Mouse (Mus musculus) bone marrow, adult 2 months (tissue): ENCODE data around the gene Chl1.

ENCODE experiments used
- CTCF ChIP-seq: fragments of 200-500 bp; IDR thresholded peaks from 2 replicates; pipeline ENCODE4 v1.5.1; 2011; ENCODE audit warnings: low read length, control low read depth; ENCODE audit not compliant: control insufficient read depth, insufficient read depth
- POLR2A ChIP-seq: fragments of 200-500 bp; IDR thresholded peaks from 2 replicates; pipeline ENCODE4 v1.6.1; 2011; ENCODE audit warnings: low read depth, mild to moderate bottlenecking, control low read depth, low read length, borderline replicate concordance; ENCODE audit not compliant: control insufficient read depth

DNA sequence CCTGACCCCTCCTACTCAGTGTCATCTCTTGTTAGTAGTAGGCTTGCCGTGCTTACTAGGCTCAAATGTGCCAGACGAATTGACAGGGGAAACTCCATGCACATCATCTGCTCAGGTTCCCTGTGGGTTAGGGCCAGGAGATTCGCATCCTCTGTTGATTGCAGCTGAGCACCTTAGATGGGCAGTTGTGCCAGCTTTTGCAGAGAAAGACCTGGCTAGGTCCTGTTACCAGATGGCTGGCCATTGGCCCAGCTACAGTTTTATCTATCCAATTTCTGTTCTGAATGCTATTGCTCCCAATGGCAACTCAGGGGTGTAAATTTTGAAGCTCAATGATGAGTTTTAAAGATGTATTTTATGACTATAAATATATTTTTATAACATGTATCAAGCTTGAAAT lies 256.4 kb downstream of the Chl1 start:
- TF ChIP-seq POLR2A (no peak), CTCF (no peak)
